Mouse (Mus musculus) bone marrow, adult 2 months (tissue): ENCODE data around the gene Tmem178. TPM values are rescaled to one million over a fixed set of nuclear protein-coding genes. Genes with fewer than 3 reads are reported as not detected.

ENCODE experiments used
- H3K27ac ChIP-seq: fragments of 200-500 bp; 2 replicates; pipeline ENCODE4 v1.5.1; 2012; ENCODE audit warnings: low read depth, mild to moderate bottlenecking, control low read depth, inconsistent platforms, low read length; ENCODE audit not compliant: control insufficient read depth, poor library complexity, insufficient read depth
- H3K4me1 ChIP-seq: fragments of 200-500 bp; 2 replicates; pipeline ENCODE4 v1.6.1; 2011; ENCODE audit warnings: low read length; ENCODE audit not compliant: control insufficient read depth, insufficient read depth
- H3K4me3 ChIP-seq: fragments of 200-500 bp; replicated peaks from 2 replicates; pipeline ENCODE3; 2011; ENCODE audit warnings: mild to moderate bottlenecking, low read depth, low read length, control low read depth; ENCODE audit not compliant: control insufficient read depth
- CTCF ChIP-seq: fragments of 200-500 bp; IDR thresholded peaks from 2 replicates; pipeline ENCODE4 v1.5.1; 2011; ENCODE audit warnings: low read length, control low read depth; ENCODE audit not compliant: control insufficient read depth, insufficient read depth
- POLR2A ChIP-seq: fragments of 200-500 bp; IDR thresholded peaks from 2 replicates; pipeline ENCODE4 v1.6.1; 2011; ENCODE audit warnings: low read depth, mild to moderate bottlenecking, control low read depth, low read length, borderline replicate concordance; ENCODE audit not compliant: control insufficient read depth
- WGBS: fragments of 180-500 bp; shearing (Covaris S2); methylation state at CpG from one replicate; pipeline ENCODE4 v1.1.7; 2018; 5-methylcytosine and 5-hydroxymethylcytosine counted together
- polyA plus RNA-seq: library from polyadenylated mRNA; stranded (reverse); fragments of >200 nt; gene quantifications from 2 replicates; pipeline ENCODE4 v1.2.4, GENCODE M21; 2011; ENCODE audit warnings: low replicate concordance; ENCODE audit not compliant: missing spikeins, insufficient read depth, insufficient read length

Gene Tmem178
- polyA plus RNA-seq, 1 experiment, result 3.0 TPM

GRCm38 (mm10) chr17:80998958-80999357 lies 54.5 kb downstream of the Tmem178 start:
- TF ChIP-seq POLR2A, result no peak
- no peak for TF ChIP-seq CTCF
- WGBS, result 81% methylated on average over 6 of the region's 6 CpGs
- Histone ChIP-seq H3K4me1 (no peaks in the 10 kb centered on the region), H3K4me3 (no peak overlapping the region), H3K27ac (no peak overlapping the region)

- Histone ChIP-seq H3K27ac (no peak overlapping the region), H3K4me1 (no peaks in the 10 kb centered on the region), H3K4me3 (no peak overlapping the region)
- no peak for TF ChIP-seq CTCF
- TF ChIP-seq POLR2A, result no peak
- 88% methylated on average over 12 of the region's 12 CpGs for WGBS
Observed at GRCm38 (mm10) chr17:81001010-81001409, 56.6 kb downstream of the Tmem178 start.

DNA sequence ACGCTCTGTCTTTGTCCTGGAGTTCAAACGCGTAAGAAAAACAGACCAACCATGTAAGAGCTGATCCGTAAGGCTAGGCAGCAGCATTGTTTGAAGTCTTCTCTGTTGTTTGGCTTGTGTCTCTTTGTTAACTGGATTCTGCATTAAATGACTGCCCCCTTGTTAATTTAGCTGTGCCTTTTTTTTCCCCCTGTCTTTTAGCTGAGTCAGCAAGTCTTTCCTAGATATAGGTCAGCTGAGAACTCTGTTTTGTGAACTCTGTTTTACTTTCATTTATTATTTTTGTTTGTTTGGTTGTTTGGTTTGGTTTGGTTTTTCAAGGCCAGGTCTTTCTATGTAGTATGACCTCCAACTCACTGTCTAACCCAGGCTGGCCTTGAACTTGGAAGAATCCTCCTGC lies 57.2 kb downstream of the Tmem178 start:
- 90% methylated on average over 4 of the region's 4 CpGs for WGBS

GRCm38 (mm10) chr17:81002130-81002529 lies 57.7 kb downstream of the Tmem178 start:
- no peak overlapping the region for H3K4me3 ChIP-seq
- TF ChIP-seq POLR2A, result no peak
- no peak for TF ChIP-seq CTCF
- H3K27ac ChIP-seq, result no peak overlapping the region
- 78% methylated on average over 5 of the region's 5 CpGs for WGBS
- no peaks in the 10 kb centered on the region for H3K4me1 ChIP-seq

More for the DNA sequence above, 57.2 kb downstream of the Tmem178 start:
- H3K27ac ChIP-seq, result no peak overlapping the region
- no peaks in the 10 kb centered on the region for H3K4me1 ChIP-seq
- no peak overlapping the region for H3K4me3 ChIP-seq
- TF ChIP-seq CTCF, result no peak
- no peak for TF ChIP-seq POLR2A

- no peak overlapping the region for H3K4me3 ChIP-seq
- 83% methylated on average over 11 of the region's 11 CpGs for WGBS
- TF ChIP-seq CTCF (no peak), POLR2A (no peak)
- H3K4me1 ChIP-seq, result no peaks in the 10 kb centered on the region
- no peak overlapping the region for H3K27ac ChIP-seq
Observed at GRCm38 (mm10) chr17:81004454-81004853, 60.0 kb downstream of the Tmem178 start.

- Histone ChIP-seq H3K4me3 (no peak overlapping the region), H3K27ac (no peak overlapping the region), H3K4me1 (no peaks in the 10 kb centered on the region)
- 80% methylated on average over 8 of the region's 8 CpGs for WGBS
- no peak for TF ChIP-seq POLR2A
- TF ChIP-seq CTCF, result no peak
Observed at GRCm38 (mm10) chr17:81005292-81005691, 60.9 kb downstream of the Tmem178 start.

- TF ChIP-seq CTCF, result no peak
- TF ChIP-seq POLR2A, result no peak
- 81% methylated on average over 10 of the region's 10 CpGs for WGBS
- Histone ChIP-seq H3K4me3 (no peak overlapping the region), H3K27ac (no peak overlapping the region), H3K4me1 (no peaks in the 10 kb centered on the region)
Observed at GRCm38 (mm10) chr17:81009112-81009511, 64.7 kb downstream of the Tmem178 start.

- 74% methylated on average over 3 of the region's 3 CpGs for WGBS
- TF ChIP-seq CTCF, result no peak
- TF ChIP-seq POLR2A, result no peak
- Histone ChIP-seq H3K4me1 (no peaks in the 10 kb centered on the region), H3K27ac (no peak overlapping the region), H3K4me3 (no peak overlapping the region)
Observed at GRCm38 (mm10) chr17:81010199-81010598, 65.8 kb downstream of the Tmem178 start.

- Histone ChIP-seq H3K27ac (no peak overlapping the region), H3K4me3 (no peak overlapping the region), H3K4me1 (no peaks in the 10 kb centered on the region; the same call in 1 of the 2 replicates)
- TF ChIP-seq POLR2A (no peak), CTCF (no peak)
- 84% methylated on average over 18 of the region's 18 CpGs for WGBS
Observed at GRCm38 (mm10) chr17:81010844-81011685, 66.6 kb downstream of the Tmem178 start.
